Mouse (Mus musculus) forebrain, embryonic 14.5 days (tissue): Measurements from ENCODE around the gene Nme2. TPM values are rescaled to one million over a fixed set of nuclear protein-coding genes. Genes with fewer than 3 reads are reported as not detected.

Experiments used
- ATAC-seq: fragments of 200-750 bp; cut with Nextera tagmentation; 2 replicates; pipeline ENCODE4 v1.8.0; 2017; ENCODE audit warnings: mild to moderate bottlenecking, moderate library complexity
- DNase-seq: peaks from one replicate; pipeline ENCODE4 v3.0.0-alpha.2; 2015; ENCODE audit warnings: low spot score
- H3K27ac ChIP-seq: fragments of 300-500 bp; sonication (generic); 2 replicates; pipeline ENCODE4 v1.5.1; 2014; ENCODE audit warnings: low read depth, mild to moderate bottlenecking, control low read depth, low read length, moderate library complexity
- H3K27me3 ChIP-seq: fragments of 300-500 bp; sonication (generic); replicated peaks from 2 replicates; pipeline ENCODE4 v1.6.1; 2014; ENCODE audit warnings: low read length, control low read depth, mixed read lengths; ENCODE audit not compliant: control insufficient read depth, insufficient read depth
- H3K36me3 ChIP-seq: fragments of 300-500 bp; sonication (generic); 2 replicates; pipeline ENCODE4 v1.6.1; 2014; ENCODE audit warnings: low read length, control low read depth; ENCODE audit not compliant: control insufficient read depth, insufficient read depth
- H3K4me1 ChIP-seq: fragments of 300-500 bp; sonication (generic); 2 replicates; pipeline ENCODE4 v1.6.1; 2014; ENCODE audit warnings: antibody characterized with exemption, low read length, control low read depth; ENCODE audit not compliant: control insufficient read depth, insufficient read depth
- H3K4me2 ChIP-seq: fragments of 300-500 bp; sonication (generic); 2 replicates; pipeline ENCODE4 v1.6.1; 2014; ENCODE audit warnings: mild to moderate bottlenecking, control low read depth, low read length
- H3K4me3 ChIP-seq: fragments of 300-500 bp; sonication (generic); 2 replicates; pipeline ENCODE4 v1.5.1; 2014; ENCODE audit warnings: low read depth, low read length, control low read depth
- H3K9ac ChIP-seq: fragments of 300-500 bp; sonication (generic); 2 replicates; pipeline ENCODE4 v1.6.1; 2014; ENCODE audit warnings: mild to moderate bottlenecking, low read length, control low read depth, moderate library complexity
- H3K9me3 ChIP-seq: fragments of 300-500 bp; sonication (generic); replicated peaks from 2 replicates; pipeline ENCODE4 v1.6.1; 2016; ENCODE audit warnings: low read length, control low read depth, mixed read lengths; ENCODE audit not compliant: control insufficient read depth
- WGBS: fragments of 180-500 bp; shearing (Covaris S2); extraction: QIAGEN DNeasy Blood & Tissue Kit; methylation state at CpG from one replicate; pipeline ENCODE4 v1.1.7; 2014; 5-methylcytosine and 5-hydroxymethylcytosine counted together
- polyA plus RNA-seq: library from polyadenylated mRNA; unstranded; fragments of >200 nt; fragmentation: Nextera tagmentation; extraction: Ambion mirVana; gene quantifications from 2 replicates; pipeline ENCODE4 v1.2.1, GENCODE M21; 2014

Gene Nme2
- polyA plus RNA-seq = 107 and 124 TPM in 2 replicates

DNA sequence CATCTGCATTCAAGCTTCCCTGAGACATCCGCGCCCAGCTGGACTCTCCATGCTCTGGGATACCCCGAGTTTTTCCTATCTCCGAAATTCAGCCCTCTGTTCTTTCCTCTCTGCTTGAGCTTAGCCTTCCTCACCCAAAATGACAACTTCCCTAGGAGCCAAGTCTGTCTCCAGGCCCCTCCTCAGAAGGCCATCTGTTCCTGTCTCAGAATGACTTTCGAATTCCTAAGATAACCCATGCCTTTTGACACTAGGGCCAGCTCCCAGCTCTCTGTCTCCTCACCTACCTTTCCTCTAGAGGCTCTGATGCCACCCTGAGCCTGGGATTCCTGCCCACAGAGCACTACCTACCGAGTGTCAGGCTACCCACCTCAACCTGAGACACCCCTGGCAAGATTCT, at the start of gene Nme2:
Gene Nme2, minus strand, starts transcription at position 101 of the 400 bp plus-strand sequence.
- Histone ChIP-seq H3K9me3 (no peaks in the 10 kb centered on the region), H3K27ac (peak within 1 kb of the TSS; percentile 84), H3K9ac (peak within 1 kb of the TSS; percentile 65), H3K36me3 (peaks cover 59% of the 10 kb centered on the region), H3K4me1 (peaks cover 9% of the 10 kb centered on the region), H3K4me2 (peak within 1 kb of the TSS; percentile 91), H3K27me3 (no peaks in the 10 kb centered on the region), H3K4me3 (peak within 1 kb of the TSS; percentile 56)
- WGBS = 9% methylated on average over 6 of the region's 6 CpGs
- DNase-seq (no peak), ATAC-seq (peak; percentile 3; the same call in 1 of the 2 replicates)

- DNase-seq = no peak
- 93% methylated on average over 2 of the region's 2 CpGs for WGBS
These were observed 47.3 kb upstream of the Nme2 start for GRCm38 (mm10) chr11:94003346-94003745.

GRCm38 (mm10) chr11:93999276-93999675, 43.2 kb upstream of the Nme2 start:
- Histone ChIP-seq H3K27ac (no peak overlapping the region), H3K36me3 (no peaks in the 10 kb centered on the region), H3K4me2 (no peak overlapping the region), H3K4me1 (peaks cover 17% of the 10 kb centered on the region), H3K27me3 (no peaks in the 10 kb centered on the region), H3K4me3 (no peak overlapping the region), H3K9me3 (no peaks in the 10 kb centered on the region), H3K9ac (peak overlapping the region; percentile 13; the same call in 1 of the 2 replicates)
- DNase-seq (no peak), ATAC-seq (no peak)

More at GRCm38 (mm10) chr11:94003346-94003745, 47.3 kb upstream of the Nme2 start:
- Histone ChIP-seq H3K9me3 (no peaks in the 10 kb centered on the region), H3K4me1 (no peaks in the 10 kb centered on the region), H3K27ac (no peak overlapping the region), H3K4me3 (no peak overlapping the region), H3K36me3 (no peaks in the 10 kb centered on the region), H3K4me2 (no peak overlapping the region), H3K27me3 (no peaks in the 10 kb centered on the region), H3K9ac (no peak overlapping the region)
- ATAC-seq = no peak

DNA sequence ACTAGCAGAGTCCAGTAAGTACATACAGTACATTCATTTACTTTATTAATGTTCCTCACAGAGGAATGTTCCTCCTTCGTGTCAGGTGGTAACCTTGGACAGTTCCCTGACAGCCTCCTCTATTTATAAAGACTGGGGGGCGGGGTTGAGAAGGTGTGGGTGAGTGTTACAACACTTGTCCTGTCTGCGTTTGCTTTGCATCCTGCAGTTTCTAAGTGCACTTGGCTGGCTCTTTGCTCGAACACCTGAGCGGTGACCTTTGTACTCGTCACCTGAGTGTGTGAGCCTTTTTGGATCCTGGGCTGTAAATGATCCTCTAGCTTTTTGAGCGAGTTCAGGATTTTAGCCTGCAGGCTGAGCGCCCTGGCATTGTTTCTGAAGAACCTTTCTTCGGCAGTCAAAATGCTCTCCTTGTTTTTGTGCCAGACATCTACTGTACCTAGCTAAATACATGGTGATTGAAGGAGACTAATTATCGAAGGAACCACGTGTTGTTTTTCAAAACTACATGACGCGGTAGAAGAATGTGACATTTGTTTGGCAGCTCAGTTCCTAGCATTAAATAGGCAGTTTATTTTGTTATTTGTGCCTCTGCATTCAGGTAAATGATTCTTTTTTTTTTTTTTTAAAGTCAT, 41.2 kb upstream of the Nme2 start:
- Histone ChIP-seq H3K9me3 (no peaks in the 10 kb centered on the region), H3K27me3 (no peaks in the 10 kb centered on the region), H3K27ac (0 out of 2 replicates have a peak overlapping the region, but pooled peaks have one; percentile 2), H3K36me3 (no peaks in the 10 kb centered on the region), H3K4me2 (peak overlapping the region; percentile 96), H3K4me1 (peaks cover 17% of the 10 kb centered on the region), H3K9ac (peak overlapping the region; percentile 92), H3K4me3 (peak overlapping the region; percentile 92)
- no peak for ATAC-seq
- DNase-seq = peak; percentile 58
- 10% methylated on average over 13 of the region's 13 CpGs for WGBS

GRCm38 (mm10) chr11:93996306-93997140, 40.5 kb upstream of the Nme2 start:
- Histone ChIP-seq H3K4me3 (peak overlapping the region; percentile 92), H3K27ac (peak overlapping the region; percentile 78), H3K9me3 (no peaks in the 10 kb centered on the region), H3K36me3 (no peaks in the 10 kb centered on the region), H3K9ac (peak overlapping the region; percentile 92), H3K4me1 (peaks cover 17% of the 10 kb centered on the region), H3K27me3 (no peaks in the 10 kb centered on the region), H3K4me2 (peak overlapping the region; percentile 96)
- 1% methylated on average over 57 of the region's 58 CpGs for WGBS
- peak; percentile 18 for DNase-seq
- no peak; the same call in none of the 2 replicates for ATAC-seq

DNA sequence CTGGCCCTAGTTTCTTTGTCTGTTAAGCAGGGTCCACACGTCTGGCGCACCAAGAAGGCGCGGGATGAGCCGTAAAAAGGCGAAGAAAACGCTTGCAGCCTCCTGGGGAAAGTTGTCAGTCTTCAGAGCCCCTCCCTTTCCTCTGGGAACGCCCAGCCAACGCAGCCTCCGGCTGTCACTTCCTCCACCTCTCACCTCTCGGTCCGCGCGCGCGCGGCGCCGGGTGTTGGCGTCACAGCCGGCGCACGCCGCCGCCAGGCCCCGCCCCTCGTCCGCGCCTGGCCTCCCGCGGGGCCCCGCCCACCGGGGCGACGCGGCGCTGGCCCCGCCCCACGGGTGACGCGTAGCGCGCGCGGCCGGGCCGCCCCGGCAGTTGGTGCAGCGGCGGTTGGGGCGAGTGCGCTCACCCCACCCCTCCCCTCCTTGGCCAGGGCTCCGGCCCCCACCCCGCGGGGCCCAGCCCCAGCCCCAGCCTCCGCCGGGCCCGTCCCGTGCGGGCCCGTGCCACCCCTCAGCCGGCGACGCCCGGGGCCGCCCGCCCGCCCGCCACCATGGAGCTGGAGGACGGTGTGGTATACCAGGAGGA, 39.8 kb upstream of the Nme2 start, which contains the start of gene Spag9:
Gene Spag9, plus strand, starts transcription at position 372 of the 586 bp plus-strand sequence.
- H3K4me3 ChIP-seq = peak within 1 kb of the TSS; percentile 92
- H3K9me3 ChIP-seq = no peaks in the 10 kb centered on the region
- peaks cover 17% of the 10 kb centered on the region for H3K4me1 ChIP-seq
- H3K9ac ChIP-seq = peak within 1 kb of the TSS; percentile 92
- WGBS = 1% methylated on average over 23 of the region's 70 CpGs
- H3K27me3 ChIP-seq = no peaks in the 10 kb centered on the region
- H3K36me3 ChIP-seq = no peaks in the 10 kb centered on the region
- peak within 1 kb of the TSS; percentile 96 for H3K4me2 ChIP-seq
- DNase-seq (peak; percentile 96), ATAC-seq (peak; percentile 94)
- H3K27ac ChIP-seq = peak within 1 kb of the TSS; percentile 78

GRCm38 (mm10) chr11:93995111-93995719, 39.2 kb upstream of the Nme2 start:
- H3K9ac ChIP-seq = peak overlapping the region; percentile 62
- 10% methylated on average over 15 of the region's 15 CpGs for WGBS
- peak overlapping the region; percentile 92 for H3K4me3 ChIP-seq
- H3K27me3 ChIP-seq = no peaks in the 10 kb centered on the region
- H3K27ac ChIP-seq = peak overlapping the region; percentile 78
- ATAC-seq (peak; percentile 27), DNase-seq (peak; percentile 37)
- peaks cover 17% of the 10 kb centered on the region for H3K4me1 ChIP-seq
- no peaks in the 10 kb centered on the region for H3K9me3 ChIP-seq
- H3K4me2 ChIP-seq = peak overlapping the region; percentile 85
- no peaks in the 10 kb centered on the region for H3K36me3 ChIP-seq

DNA sequence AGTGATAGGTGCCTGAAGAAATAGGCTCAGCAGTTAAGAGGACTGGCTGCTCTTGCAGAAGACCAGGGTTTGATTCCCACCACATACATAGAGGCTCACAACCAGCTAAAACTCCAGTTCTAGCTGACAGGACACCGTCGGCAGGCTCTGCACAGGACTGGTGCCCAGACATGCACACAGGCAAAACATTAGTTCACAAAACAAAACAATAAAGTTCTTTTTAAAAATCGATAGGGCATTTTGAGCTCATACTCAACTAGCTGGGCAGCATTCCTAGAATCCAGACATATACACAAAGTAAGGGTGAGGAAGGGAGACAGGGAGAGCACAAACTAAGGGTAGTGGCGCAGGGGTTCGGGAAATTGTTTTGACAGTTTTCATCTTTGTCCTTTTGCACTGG, 38.5 kb upstream of the Nme2 start:
- H3K9me3 ChIP-seq = no peaks in the 10 kb centered on the region
- WGBS = 73% methylated on average over 5 of the region's 5 CpGs
- ATAC-seq = no peak
- no peak for DNase-seq
- H3K36me3 ChIP-seq = no peaks in the 10 kb centered on the region
- peaks cover 17% of the 10 kb centered on the region for H3K4me1 ChIP-seq
- peak overlapping the region; percentile 85 for H3K4me2 ChIP-seq
- peak overlapping the region; percentile 92; the same call in 1 of the 2 replicates for H3K4me3 ChIP-seq
- no peaks in the 10 kb centered on the region for H3K27me3 ChIP-seq
- 0 out of 2 replicates have a peak overlapping the region, but pooled peaks have one; percentile 62 for H3K9ac ChIP-seq
- H3K27ac ChIP-seq = 0 out of 2 replicates have a peak overlapping the region, but pooled peaks have one; percentile 78
